Mouse (Mus musculus) T-helper 2 cell (primary cell): Measurements from ENCODE around the gene Fam240a.

ENCODE experiments used
- in situ Hi-C: fragments of 300-600 bp; cut with MboI, MseI; formaldehyde crosslinking; loops from one replicate; pipeline ENCODE4 v1.15.1; 2025; ENCODE audit warnings: high pct_unique_total_duplicates

Fam240a gene

DNA sequence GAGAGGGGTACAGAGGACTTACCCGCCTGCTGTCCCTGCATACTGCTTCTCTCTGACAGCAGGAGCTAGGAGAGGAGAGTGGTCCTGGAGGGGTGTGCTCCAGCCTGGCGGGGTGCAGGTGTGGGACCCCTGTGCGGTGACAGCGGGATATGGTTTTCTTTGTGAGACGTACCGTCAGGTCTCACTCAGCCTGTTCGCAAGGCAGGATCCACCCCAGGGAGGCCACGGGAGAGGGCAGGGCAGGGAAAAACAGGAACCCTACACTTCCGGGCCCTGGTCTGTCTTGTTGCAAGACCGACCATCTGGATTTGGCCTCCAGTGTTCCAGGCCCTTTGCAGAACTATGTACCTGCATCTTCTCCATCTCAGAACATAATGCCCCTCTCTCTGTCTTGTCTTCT lies 23.2 kb downstream of the Fam240a start:
- in situ Hi-C loops, result no loop called here

DNA sequence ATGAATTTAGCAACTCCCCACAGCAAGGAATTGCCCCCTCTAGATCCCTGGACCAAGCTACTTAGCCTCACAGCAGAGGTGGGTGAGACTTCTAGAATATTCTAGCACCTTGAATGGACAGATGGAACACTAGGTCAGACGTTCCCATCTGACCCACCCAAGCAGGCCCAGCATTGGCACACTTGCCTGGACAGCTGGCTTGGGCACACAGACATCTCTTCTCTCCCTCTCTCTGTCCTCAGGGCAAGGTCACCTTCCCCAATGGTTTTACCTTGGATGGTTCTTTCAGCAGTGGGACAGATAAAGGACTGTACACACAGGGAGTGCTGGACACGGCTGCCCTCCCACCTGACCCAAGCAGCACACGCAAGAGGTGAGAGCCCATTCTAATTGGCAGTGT lies 24.1 kb downstream of the Fam240a start:
- in situ Hi-C loops, result no loop called here

DNA sequence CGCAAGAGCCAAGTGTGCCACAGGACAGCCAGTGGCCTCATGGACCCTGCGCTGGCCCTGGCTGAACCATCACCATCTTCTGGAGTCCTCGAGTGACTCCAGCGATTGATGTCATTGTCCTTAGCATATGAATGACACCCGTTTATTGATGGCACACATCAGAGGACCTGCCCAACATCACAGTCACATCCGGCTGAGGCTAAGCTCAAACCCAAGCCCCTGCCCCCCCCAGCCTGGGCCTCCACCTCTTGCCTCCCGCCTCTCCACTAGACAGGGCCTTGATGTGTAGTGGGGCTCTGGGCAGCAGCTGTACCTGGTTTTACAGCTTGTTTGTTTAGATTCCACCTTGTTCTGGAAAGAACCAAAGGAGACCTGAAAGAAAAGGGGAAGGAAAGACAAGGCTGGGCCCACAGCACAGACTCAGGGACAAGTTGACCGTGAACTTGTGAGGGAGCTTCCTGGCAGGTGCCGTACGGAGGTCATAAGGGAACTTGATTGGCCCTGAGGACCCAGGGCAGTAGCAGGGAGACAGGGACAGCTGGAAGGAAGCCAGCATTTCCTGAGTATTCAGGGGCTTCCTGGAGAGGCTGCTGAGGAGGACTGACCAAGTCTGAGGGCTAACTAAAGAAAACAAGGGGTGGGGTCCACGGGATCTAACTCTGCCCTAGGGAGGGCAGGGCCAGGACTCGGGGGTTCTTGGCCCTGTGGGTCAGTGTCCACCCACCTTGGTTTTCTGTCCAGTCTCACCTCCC lies 25.4 kb downstream of the Fam240a start:
- in situ Hi-C loops, result no loop called here

DNA sequence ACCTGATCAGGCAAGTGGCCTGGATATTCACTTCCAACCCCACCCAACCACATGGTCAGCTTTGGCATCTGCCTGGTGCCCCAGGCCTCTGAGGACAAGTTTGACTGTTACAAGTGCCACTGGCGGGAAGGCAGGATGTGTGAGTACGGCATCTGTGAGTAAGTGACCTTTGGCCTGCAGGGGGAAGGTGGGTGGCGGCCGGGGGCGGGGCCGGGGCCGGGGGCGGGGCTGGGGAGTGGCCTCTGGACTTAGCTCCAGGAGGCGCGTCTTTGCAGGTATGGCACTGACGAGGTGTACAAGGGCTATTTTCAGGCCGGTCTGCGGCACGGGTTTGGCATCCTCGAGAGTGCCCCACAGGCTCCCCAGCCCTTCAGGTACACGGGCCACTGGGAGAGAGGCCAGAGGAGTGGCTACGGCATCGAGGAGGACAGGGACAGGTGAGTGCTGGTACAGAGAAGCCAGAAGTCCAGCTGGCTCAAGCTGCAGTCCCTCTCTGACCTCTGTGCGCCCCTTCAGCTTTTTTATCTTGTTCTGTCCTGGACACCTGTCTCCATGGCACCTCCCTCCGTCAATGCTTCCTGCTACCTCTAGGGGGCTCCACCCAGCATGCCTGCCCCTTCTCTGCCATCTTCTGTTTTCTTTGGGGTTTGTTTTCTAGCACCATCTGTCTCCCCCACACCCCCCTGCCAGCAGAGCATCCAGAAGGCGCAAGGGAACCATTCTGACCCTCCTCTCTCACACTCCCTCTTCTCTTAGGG lies 26.5 kb downstream of the Fam240a start:
- in situ Hi-C loops, result no loop called here

DNA sequence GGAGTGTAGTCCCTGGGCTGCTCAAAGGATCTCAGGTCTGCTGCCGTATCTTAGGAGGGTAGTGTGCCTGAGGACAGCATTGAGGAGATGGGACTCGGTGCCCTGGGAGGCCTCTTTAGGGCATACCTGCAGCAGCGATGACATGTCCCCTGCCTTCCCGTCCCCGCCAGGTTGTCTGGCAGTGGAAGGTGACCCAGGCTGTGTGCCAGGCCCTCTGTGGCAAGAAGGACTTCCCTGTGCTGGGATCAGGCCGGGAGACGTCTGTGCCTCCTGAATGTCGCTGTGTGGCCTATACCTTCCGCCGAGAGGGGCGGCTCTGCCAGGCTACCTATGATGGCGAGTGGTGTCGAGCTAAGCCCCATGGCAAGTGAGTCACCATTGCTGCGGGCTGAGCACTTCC lies 27.7 kb downstream of the Fam240a start:
- in situ Hi-C loops, result loop anchor here (10.0 kb wide), 1 partner anchor 686 kb away; no protein-coding TSS in a partner anchor

DNA sequence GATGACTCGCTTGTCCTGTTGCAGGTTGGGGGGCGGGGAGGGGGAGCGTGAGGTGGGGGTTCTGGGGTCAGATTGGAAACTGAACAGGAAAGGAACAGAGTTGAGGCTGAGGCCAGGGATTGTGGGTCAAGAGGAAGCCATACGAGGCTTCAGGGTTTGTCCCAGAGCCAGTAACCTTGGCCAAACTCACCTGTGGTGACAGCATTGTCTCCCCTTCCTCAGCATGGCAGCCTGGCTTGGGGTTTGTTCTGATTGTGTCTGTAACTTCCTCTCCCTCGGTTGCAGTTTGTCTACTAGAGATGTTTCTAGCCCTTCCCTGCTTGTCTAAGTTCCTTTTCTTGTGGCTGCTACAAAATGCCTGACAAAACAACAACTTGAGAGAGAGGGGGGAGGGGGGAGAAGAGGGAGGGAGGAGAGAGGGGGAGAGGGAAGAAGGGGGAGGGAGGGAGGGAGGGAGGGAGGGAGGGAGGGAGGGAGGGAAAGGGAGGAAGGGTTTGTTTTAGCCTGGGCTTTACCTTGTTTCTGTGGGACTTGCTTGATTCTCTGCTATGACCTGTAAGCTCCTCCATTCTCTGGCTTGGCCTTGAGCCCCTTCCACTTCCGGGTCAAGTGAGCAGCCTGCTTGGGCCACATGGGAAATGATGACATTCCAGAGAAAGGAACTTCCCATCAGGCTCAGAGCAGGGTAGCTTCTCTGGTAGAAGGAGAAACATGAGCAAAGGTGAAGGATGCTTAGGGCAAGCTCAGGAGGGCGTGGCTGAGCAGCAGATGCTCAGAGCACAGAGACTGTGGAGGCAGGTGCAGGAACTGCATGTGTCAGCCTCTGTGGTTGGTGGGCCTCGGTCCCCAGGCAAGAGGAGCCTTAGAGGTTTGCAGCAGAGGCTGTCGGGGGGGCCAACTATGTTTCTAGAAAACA lies 29.0 kb downstream of the Fam240a start:
- in situ Hi-C loops, result loop anchor here (10.0 kb wide), 1 partner anchor 687 kb away; no protein-coding TSS in a partner anchor

DNA sequence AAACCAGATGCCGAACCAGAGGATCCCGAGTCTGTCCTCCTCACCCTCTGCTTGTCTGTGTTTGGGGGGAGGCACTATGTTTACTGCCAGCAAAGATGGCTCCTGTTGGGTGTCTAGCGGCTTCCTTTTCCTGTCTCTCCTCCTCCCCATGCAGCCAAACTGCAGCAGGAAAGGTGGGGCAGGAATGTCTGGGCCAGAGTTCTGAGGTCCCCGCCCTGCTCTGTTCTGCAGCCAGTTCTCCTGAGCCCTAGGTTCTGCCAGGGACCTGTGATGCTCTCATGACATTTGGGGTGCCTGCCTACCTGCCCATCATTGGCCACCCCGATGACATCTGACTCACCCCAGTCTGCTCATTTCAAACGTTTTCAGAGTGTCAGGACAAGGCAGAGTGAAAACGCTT lies 34.7 kb downstream of the Fam240a start:
- in situ Hi-C loops, result loop anchor here (10.0 kb wide), 1 partner anchor 693 kb away; no protein-coding TSS in a partner anchor

DNA sequence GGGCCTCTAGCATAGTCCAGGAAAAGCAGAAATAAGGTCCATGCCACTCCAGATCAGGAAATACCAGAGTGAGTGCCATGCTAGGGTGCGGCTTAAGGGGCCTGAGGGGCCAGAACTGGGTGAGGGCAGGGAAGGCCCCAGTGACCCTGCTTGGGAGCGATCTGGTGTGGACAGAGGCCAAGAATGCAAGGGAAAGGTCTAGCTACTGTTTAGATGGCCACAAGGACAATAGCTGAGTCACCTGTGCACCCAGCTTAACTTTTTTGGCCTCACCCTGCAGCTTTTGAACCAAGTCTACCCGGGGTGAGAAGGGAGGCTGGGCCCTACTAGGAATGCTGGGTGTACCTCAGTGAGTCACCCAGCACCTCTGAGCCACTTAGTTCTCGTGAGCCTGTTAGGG lies 35.9 kb downstream of the Fam240a start:
- in situ Hi-C loops, result loop anchor here (10.0 kb wide), 1 partner anchor 694 kb away; no protein-coding TSS in a partner anchor

DNA sequence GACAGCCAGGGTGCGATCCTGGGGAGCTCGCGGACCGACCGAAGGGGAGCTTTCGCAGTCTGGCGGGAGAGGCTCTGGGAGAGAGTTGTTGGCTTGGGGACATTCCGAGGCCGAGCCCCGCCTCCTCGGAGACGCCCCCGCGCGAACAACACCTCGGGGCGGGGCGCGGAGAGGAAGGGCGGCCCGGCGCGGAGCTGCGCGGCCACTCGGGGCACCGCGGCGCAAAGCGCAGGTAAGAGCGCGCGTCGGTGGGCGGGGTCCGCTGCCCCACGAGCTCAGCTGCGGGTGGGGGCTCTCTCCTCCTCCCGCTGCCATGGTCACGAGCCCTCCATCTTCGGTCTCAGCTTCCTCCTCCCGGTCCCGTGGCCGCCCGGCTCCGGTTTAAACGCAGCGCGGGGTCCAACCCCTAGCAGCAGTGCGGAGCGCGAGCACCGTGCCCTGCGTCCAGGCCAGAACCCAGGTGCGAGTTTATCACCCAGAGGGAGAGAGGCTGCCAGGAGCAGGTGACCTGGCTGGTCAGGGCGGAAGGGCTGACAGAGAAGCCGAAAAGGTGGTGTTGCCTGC lies 36.6 kb downstream of the Fam240a start, which contains the start of gene Tmie:
Gene Tmie (minus strand): TSS at position 116 of the 564 bp plus-strand sequence.
- in situ Hi-C loops, result loop anchor here (10.0 kb wide), 1 partner anchor 695 kb away; no protein-coding TSS in a partner anchor

DNA sequence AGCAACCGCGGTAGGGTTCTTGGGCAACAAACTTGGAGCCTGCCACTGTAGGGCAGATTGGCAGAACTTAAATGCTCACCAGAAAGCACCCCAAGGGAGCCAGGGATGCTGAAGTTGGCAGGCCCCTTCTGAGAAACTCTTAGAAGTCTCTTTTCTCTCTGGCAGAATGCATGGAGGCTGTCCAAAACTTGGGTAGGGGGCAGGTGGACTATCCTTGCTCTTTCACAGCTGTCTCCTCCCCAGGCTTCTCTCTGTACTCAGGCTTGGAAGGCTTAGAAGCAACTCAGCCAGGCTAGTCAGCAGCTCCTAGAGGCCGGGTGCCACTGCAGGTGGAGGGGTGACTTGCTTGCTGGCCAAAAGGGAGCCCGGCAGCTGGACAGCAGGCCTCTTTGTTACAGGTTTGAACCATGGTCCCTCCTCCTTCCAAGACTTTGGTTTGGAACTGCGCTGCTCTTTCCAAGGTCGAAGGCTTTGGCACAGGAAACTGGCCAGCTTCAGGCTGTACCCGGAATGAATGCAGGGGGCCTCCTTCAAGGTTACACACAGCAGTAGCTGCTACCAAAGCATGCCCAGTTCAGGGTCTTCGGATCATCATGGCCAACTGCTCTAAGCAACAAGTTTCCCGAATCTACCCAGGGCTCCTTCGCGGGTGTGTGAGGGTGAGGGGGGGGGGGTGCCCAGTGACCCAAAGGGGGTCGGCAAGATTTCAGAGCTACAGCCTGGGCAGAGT lies 37.3 kb downstream of the Fam240a start, which contains the start of gene Als2cl:
Gene Als2cl (plus strand): TSS at position 680 of the 730 bp plus-strand sequence.
- in situ Hi-C loops, result no loop called here

DNA sequence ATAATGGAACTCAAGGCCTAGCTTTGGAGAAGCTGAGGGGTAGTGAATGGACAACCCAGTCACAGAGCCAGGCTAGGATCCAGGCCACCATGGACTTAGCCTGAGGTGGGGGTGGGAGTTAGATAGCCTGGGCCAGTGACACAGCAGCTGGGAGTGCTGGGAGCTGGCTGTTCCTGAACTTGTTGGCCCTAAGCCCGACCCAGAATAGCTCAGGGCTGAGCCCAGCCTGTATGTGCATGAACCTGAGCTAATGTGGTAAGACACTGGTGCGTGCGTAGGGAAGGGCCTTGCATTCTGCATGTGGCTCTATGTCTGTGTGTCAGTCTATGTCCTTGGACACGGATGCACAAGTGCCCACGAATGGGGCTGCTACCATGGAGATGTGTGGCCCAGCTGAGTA lies 38.8 kb downstream of the Fam240a start:
- in situ Hi-C loops, result no loop called here

DNA sequence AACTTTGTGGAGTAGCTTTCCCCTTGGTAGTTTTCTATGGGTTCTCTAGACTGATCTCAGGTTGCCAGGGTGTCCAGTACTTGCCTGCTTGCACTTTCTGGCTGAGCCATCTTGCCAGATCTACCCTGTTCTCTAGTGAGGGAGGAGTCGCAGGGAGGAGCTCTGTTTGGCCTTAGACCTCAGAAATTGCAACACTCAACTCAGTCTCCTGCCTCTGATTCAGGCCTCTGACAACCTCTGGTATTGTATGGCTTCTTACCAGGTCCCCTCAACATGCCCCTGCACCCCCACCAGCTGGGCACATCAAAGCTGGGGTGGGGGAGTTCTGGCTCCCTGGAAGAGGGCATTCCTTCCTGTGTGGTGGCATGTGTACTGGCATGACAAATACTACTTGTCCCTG lies 39.3 kb downstream of the Fam240a start:
- in situ Hi-C loops, result no loop called here

DNA sequence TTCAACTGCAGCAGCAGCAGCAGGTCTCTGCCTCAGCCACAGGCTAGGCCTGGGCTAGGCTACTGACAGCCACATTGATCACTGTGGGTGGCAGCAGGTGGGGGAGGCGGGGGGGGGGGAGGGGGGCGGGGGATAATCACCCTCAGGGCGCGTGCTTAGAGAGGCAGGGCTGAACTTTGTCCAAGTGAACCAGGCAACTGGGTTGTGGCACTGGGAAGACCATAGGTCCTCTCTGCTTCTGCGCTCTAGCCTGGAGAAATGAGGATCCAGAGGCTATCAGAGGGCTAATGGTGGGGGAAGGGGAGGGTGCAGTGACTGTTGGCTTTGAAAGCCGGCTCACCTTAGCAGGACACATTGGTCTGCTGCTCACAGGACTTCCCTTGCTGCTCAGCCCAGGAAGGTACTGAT lies 41.4 kb downstream of the Fam240a start:
- in situ Hi-C loops, result no loop called here

DNA sequence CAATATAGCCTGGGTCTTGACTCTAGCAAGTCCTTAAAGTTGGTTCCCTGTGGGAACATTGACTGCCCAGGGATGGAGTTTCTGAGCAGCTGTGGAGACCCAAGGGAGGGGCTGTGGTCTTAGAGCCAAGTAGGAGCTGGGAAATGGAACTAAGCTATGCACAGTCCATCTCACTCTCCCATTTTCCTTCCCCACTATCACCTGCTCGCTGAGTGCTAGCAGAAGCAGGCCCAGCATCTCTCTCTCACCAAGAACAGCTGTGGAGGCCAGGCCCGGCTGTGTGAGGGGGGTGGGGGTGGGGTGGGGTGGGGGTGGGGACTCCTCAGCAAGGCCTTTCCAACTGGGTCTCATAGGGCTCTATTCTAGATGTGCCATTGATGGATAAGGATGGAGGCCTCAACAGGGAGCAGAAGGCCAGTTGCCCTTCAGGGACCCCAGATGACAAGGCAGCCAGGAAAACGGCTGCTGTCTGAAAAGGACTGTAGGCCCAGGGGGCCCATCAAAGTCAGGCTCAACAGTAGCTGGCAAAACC lies 41.9 kb downstream of the Fam240a start:
- in situ Hi-C loops, result no loop called here

DNA sequence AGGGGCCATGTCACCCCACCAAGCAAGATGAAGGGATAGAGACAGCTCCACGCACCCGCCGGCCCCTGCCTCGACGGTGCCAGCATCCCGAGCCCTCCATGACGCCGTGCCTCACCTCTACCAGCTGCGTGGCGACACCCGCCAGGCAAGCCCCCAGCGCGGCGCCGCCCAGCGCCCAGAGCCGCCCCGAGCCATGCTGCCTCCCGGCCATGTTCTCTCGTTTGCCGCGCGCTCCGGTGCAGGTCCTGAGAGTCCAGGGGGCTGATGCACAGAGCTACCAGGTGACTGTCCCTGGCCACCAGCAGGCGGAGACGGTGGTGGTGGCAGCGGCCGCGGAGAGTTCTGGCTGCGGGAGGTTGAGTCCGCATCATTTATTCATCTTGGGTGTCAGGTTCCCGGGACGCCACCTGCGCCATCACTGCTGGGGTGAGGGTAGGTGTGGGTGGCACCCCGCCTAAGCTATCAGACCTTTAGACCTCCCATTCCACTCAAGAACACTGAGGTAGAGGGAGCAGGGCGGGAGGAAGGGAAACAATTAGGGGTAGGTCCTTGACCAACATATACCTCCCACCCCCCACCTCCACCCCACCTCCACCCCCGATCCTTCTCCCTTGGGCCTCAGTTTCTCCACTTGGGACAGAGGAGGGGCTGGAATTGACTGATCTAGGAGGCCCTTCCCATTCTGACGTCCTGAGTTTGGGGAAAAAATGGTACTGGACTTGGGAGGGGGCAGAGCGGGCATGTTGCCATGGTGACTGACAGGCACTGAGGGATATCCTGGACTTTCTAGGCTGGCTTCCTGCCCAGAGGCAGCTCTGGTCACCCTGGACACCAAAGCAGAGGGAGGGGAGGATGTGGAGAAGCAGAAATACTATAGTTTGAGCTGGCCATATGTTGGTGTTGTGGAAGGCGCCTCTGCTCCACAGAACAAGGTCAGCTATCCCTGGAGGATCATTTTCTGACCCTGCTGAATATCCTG lies 42.7 kb downstream of the Fam240a start:
- in situ Hi-C loops, result no loop called here

DNA sequence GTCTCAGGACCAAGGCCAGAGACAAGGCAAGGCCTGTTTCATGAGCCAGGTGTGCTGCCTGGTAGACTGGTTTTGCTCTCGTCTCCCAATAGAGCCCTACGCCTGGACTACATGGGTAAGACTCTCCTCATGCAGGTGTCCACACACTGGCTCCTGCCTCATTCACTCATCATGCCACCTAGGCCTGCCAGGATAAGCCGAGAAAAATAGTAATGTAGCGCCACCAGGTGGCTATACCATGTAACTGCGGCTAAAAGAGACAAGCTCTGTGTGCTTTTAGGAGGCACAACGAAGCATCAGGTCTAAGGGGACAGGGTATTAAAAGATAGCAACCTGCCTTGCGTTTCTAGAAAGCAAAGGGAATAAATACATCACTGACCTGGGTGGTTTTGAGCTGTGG lies 45.6 kb downstream of the Fam240a start:
- in situ Hi-C loops, result no loop called here
